ENCODE assay signal across 8 mouse cellular contexts in the genomic region with DNA sequence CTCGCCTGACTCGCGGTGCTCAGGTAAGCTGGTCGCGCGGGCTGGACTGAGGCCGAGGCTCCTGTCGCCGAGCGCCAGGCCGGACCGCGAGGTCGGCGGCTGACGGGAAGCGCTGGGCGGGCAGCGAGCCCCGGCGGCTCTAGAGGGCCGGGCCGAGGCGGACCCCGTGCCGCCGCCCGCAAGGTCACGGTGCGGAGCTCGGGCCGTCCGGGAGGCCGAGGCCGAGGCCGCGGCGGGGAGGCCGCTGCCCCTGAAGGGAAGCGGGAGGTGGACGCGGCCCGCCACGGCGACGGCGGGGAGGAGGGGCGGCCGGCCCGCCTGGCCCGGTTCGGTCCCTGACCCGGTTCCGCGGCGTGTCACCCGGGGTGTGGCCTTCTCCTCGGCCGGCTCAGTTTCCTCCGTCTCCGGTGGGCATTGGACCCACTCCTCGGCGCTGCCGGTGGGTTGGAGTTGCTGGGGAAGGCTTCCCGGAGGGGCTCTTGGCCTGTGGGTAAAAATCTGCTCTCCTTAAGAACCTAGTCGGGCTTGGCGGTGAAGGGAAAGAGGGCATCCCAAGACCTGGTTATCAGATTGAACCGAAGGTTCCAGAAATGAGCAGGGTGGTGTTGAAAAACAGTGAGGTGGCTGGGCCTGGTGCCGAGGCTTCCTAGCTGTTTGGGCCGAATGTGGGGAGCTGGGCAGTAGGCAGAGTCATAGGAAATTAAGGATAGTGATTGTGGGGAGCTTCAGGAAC. TPM values are rescaled to one million over a fixed set of nuclear protein-coding genes. Genes with fewer than 3 reads are reported as not detected.
A peak's percentile ranks its signal among the peaks of the same experiment; 100 is the strongest.
DNase-seq lines count a peak whose midpoint lies in the region; ATAC-seq and TF ChIP-seq lines count a peak whose summit lies in the region.

No protein-coding gene starts in this region.

- no peak for TF ChIP-seq POLR2A in cerebellum, adult 2 months (IDR thresholded peaks at IDR 0.05; ENCODE audit: borderline replicate concordance, insufficient read depth, low read length)

- intact Hi-C loops in gastrocnemius, postnatal 14 days (cut with DNase I; ENCODE audit: low total_unique reads): no loop called here

- peak overlapping the region; percentile 95 for H3K9ac ChIP-seq in intestine, postnatal 0 days (ENCODE audit: low read depth, low read length)

- no peak for TF ChIP-seq CTCF in E14TG2a.4 (conservative IDR thresholded peaks at IDR 0.05; ENCODE audit: low read length)
- TF ChIP-seq CTCF in cerebellum, adult 2 months (IDR thresholded peaks at IDR 0.05; ENCODE audit: borderline replicate concordance, insufficient read depth, low read depth, low read length): no peak
- no peak for TF ChIP-seq CTCF in intestine, postnatal 0 days (IDR thresholded peaks at IDR 0.05; ENCODE audit: low read depth)

- peak; percentile 40 for DNase-seq in 3134 (ENCODE audit: extremely low read depth, insufficient read length, low spot score)
- DNase-seq in cerebellum, adult 2 months: peak; percentile 41 to 57
- DNase-seq in gastrocnemius, postnatal 14 days: peak; percentile 47
- peak; percentile 42 for DNase-seq in lung, postnatal 10 days
- peak; percentile 2 to 14 for DNase-seq in spleen, postnatal 36 days (ENCODE audit: low spot score in 2 of 2)
- DNase-seq in ovary, postnatal 10 days (ENCODE audit: low spot score): no peak

- H3K9me3 ChIP-seq in E14TG2a.4 (ENCODE audit: low read length): no peaks in the 10 kb centered on the region
- no peaks in the 10 kb centered on the region for H3K9me3 ChIP-seq in intestine, postnatal 0 days (ENCODE audit: control insufficient read depth)

- H3K36me3 ChIP-seq in E14TG2a.4 (ENCODE audit: insufficient read depth, low read length): peaks cover 22% of the 10 kb centered on the region
- H3K36me3 ChIP-seq in intestine, postnatal 0 days (ENCODE audit: control insufficient read depth, insufficient read depth): no peaks in the 10 kb centered on the region

- H3K27me3 ChIP-seq in E14TG2a.4 (ENCODE audit: insufficient read depth, low read length): no peaks in the 10 kb centered on the region
- H3K27me3 ChIP-seq in cerebellum, adult 2 months (ENCODE audit: control insufficient read depth, insufficient read depth, low read length): no peaks in the 10 kb centered on the region
- no peaks in the 10 kb centered on the region for H3K27me3 ChIP-seq in intestine, postnatal 0 days (replicated peaks; ENCODE audit: control insufficient read depth, insufficient read depth, low read length)

- H3K4me2 ChIP-seq in intestine, postnatal 0 days (replicated peaks; ENCODE audit: low read depth): peak overlapping the region; percentile 86

- under 1% methylated on average over 60 of the region's 70 CpGs for WGBS in cerebellum, adult 2 months
- under 1% methylated on average over 55 of the region's 70 CpGs for WGBS in intestine, postnatal 0 days

- H3K4me3 ChIP-seq in E14TG2a.4 (replicated peaks; ENCODE audit: low read length): peak overlapping the region; percentile 95
- peak overlapping the region; percentile 62 for H3K4me3 ChIP-seq in cerebellum, adult 2 months (replicated peaks; ENCODE audit: insufficient read depth, low read depth, low read length)
- H3K4me3 ChIP-seq in intestine, postnatal 0 days (ENCODE audit: low read depth, low read length): peak overlapping the region; percentile 87

- H3K4me1 ChIP-seq in E14TG2a.4 (replicated peaks; ENCODE audit: low read depth, low read length): peaks cover 37% of the 10 kb centered on the region
- peaks cover 9% of the 10 kb centered on the region; the same call in 1 of the 2 replicates for H3K4me1 ChIP-seq in cerebellum, adult 2 months (ENCODE audit: control insufficient read depth, insufficient read depth, low read length)
- peaks cover 14% of the 10 kb centered on the region for H3K4me1 ChIP-seq in intestine, postnatal 0 days (replicated peaks; ENCODE audit: control insufficient read depth, insufficient read depth, low read length)

- ATAC-seq in intestine, postnatal 0 days: peak; percentile 49

- H3K27ac ChIP-seq in cerebellum, adult 2 months (ENCODE audit: insufficient read depth, low read length): peak overlapping the region; percentile 52
- peak overlapping the region; percentile 94 for H3K27ac ChIP-seq in intestine, postnatal 0 days (ENCODE audit: low read depth, low read length)

RNA-seq across cellular contexts. Expression of a gene that starts 0.5 kb away (rescaled TPM):
- 70.7 and 72.3 TPM in 2 replicates for polyA plus RNA-seq in cerebellum, adult 2 months (2012; rRNA removed)
- total RNA-seq in gastrocnemius, postnatal 14 days (2021): 10 to 100 TPM; 55.9 to 59.7 TPM
- polyA plus RNA-seq in intestine, postnatal 0 days (2015; fragmentation: Nextera tagmentation; extraction: Ambion mirVana): 55.5 and 57.9 TPM in 2 replicates

RNA-seq across cellular contexts. Expression of a gene that starts 47.6 kb away (rescaled TPM):
- 28.7 and 29.9 TPM in 2 replicates for polyA plus RNA-seq in cerebellum, adult 2 months (2012; rRNA removed)
- 10 to 100 TPM in 1 of 2 experiments, 1 to 10 TPM in 1; 9.5 to 10.2 TPM for total RNA-seq in gastrocnemius, postnatal 14 days (2021)
- polyA plus RNA-seq in intestine, postnatal 0 days (2015; fragmentation: Nextera tagmentation; extraction: Ambion mirVana): 20.2 and 23.1 TPM in 2 replicates
